Mouse (Mus musculus) lung, embryonic 16.5 days (tissue): ENCODE data around the gene Sorcs3. TPM values are rescaled to one million over a fixed set of nuclear protein-coding genes. Genes with fewer than 3 reads are reported as not detected.

Experiments used
- ATAC-seq: fragments of 200-750 bp; cut with Nextera tagmentation; 2 replicates; pipeline ENCODE4 v1.8.0; 2017; ENCODE audit warnings: low read depth, mild to moderate bottlenecking, moderate library complexity
- H3K27ac ChIP-seq: fragments of 300-500 bp; sonication (generic); 2 replicates; pipeline ENCODE4 v1.5.1; 2014; ENCODE audit warnings: mild to moderate bottlenecking, control low read depth, low read length
- H3K27me3 ChIP-seq: fragments of 300-500 bp; sonication (generic); 2 replicates; pipeline ENCODE4 v1.6.1; 2014; ENCODE audit warnings: low read depth, low read length, mixed read lengths; ENCODE audit not compliant: control insufficient read depth, insufficient read depth
- H3K36me3 ChIP-seq: fragments of 300-500 bp; sonication (generic); 2 replicates; pipeline ENCODE4 v1.6.1; 2014; ENCODE audit warnings: low read length; ENCODE audit not compliant: control insufficient read depth, insufficient read depth
- H3K4me1 ChIP-seq: fragments of 300-500 bp; sonication (generic); replicated peaks from 2 replicates; pipeline ENCODE4 v1.6.1; 2014; ENCODE audit warnings: low read length, mixed read lengths; ENCODE audit not compliant: control insufficient read depth, insufficient read depth
- H3K4me2 ChIP-seq: fragments of 300-500 bp; sonication (generic); 2 replicates; pipeline ENCODE4 v1.6.1; 2014; ENCODE audit warnings: low read depth, low read length, control low read depth
- H3K4me3 ChIP-seq: fragments of 300-500 bp; sonication (generic); 2 replicates; pipeline ENCODE4 v1.5.1; 2014; ENCODE audit warnings: mild to moderate bottlenecking, low read length, control low read depth
- H3K9ac ChIP-seq: fragments of 300-500 bp; sonication (generic); 2 replicates; pipeline ENCODE4 v1.6.1; 2014; ENCODE audit warnings: low read length, control low read depth
- H3K9me3 ChIP-seq: fragments of 300-500 bp; sonication (generic); 2 replicates; pipeline ENCODE4 v1.6.1; 2016; ENCODE audit warnings: low read length; ENCODE audit not compliant: control insufficient read depth
- WGBS: fragments of 180-500 bp; shearing (Covaris S2); extraction: QIAGEN DNeasy Blood & Tissue Kit; methylation state at CpG from one replicate; pipeline ENCODE4 v1.1.7; 2014; 5-methylcytosine and 5-hydroxymethylcytosine counted together
- polyA plus RNA-seq: library from polyadenylated mRNA; unstranded; fragments of >200 nt; fragmentation: Nextera tagmentation; extraction: Ambion mirVana; gene quantifications from 2 replicates; pipeline ENCODE4 v1.2.1, GENCODE M21; 2015

The Sorcs3 gene
- 0.16 and 0.20 TPM in 2 replicates for polyA plus RNA-seq

- Histone ChIP-seq H3K9ac (0 out of 2 replicates have a peak within 1 kb of the TSS, but pooled peaks have one; percentile 9), H3K9me3 (no peaks in the 10 kb centered on the region), H3K27me3 (peaks cover 53% of the 10 kb centered on the region), H3K36me3 (no peaks in the 10 kb centered on the region), H3K4me3 (peak within 1 kb of the TSS; percentile 48), H3K4me2 (peak within 1 kb of the TSS; percentile 91), H3K27ac (no peak within 1 kb of the TSS), H3K4me1 (peaks cover 8% of the 10 kb centered on the region)
- peak; percentile 59; the same call in 1 of the 2 replicates for ATAC-seq
- under 1% methylated on average over 67 of the region's 70 CpGs for WGBS
These were observed at the start of gene Sorcs3 for GRCm38 (mm10) chr19:48205929-48206814. Gene Sorcs3 (plus strand): TSS chr19:48206025.

GRCm38 (mm10) chr19:48165341-48165740 lies 40.5 kb upstream of the Sorcs3 start:
- no peaks in the 10 kb centered on the region for H3K27me3 ChIP-seq
- H3K36me3 ChIP-seq: no peaks in the 10 kb centered on the region
- WGBS: 73% methylated on average over 3 of the region's 3 CpGs
- no peak overlapping the region for H3K27ac ChIP-seq
- ATAC-seq: no peak
- H3K4me2 ChIP-seq: no peak overlapping the region
- no peak overlapping the region for H3K9ac ChIP-seq
- H3K9me3 ChIP-seq: no peaks in the 10 kb centered on the region; the same call in 1 of the 2 replicates
- no peak overlapping the region for H3K4me3 ChIP-seq
- no peaks in the 10 kb centered on the region for H3K4me1 ChIP-seq

- no peaks in the 10 kb centered on the region for H3K4me1 ChIP-seq
- no peaks in the 10 kb centered on the region; the same call in 1 of the 2 replicates for H3K9me3 ChIP-seq
- no peak overlapping the region for H3K9ac ChIP-seq
- WGBS: 39% methylated on average over 1 of the region's 1 CpGs
- no peak for ATAC-seq
- H3K4me2 ChIP-seq: no peak overlapping the region
- H3K27me3 ChIP-seq: no peaks in the 10 kb centered on the region
- no peak overlapping the region for H3K27ac ChIP-seq
- no peaks in the 10 kb centered on the region for H3K36me3 ChIP-seq
- no peak overlapping the region for H3K4me3 ChIP-seq
These were observed 38.7 kb upstream of the Sorcs3 start for GRCm38 (mm10) chr19:48167110-48167509.

GRCm38 (mm10) chr19:48168284-48168683 lies 37.5 kb upstream of the Sorcs3 start:
- Histone ChIP-seq H3K9ac (no peak overlapping the region), H3K9me3 (no peaks in the 10 kb centered on the region; the same call in 1 of the 2 replicates), H3K27ac (no peak overlapping the region), H3K4me2 (no peak overlapping the region), H3K4me3 (no peak overlapping the region), H3K36me3 (no peaks in the 10 kb centered on the region), H3K27me3 (no peaks in the 10 kb centered on the region), H3K4me1 (no peaks in the 10 kb centered on the region)
- WGBS: 43% methylated on average over 5 of the region's 5 CpGs
- no peak for ATAC-seq

GRCm38 (mm10) chr19:48174717-48175116 lies 31.1 kb upstream of the Sorcs3 start:
- no peaks in the 10 kb centered on the region for H3K36me3 ChIP-seq
- WGBS: 68% methylated on average over 4 of the region's 4 CpGs
- no peaks in the 10 kb centered on the region for H3K27me3 ChIP-seq
- no peaks in the 10 kb centered on the region for H3K4me1 ChIP-seq
- no peak for ATAC-seq
- H3K9me3 ChIP-seq: no peaks in the 10 kb centered on the region
- H3K27ac ChIP-seq: no peak overlapping the region
- H3K4me3 ChIP-seq: no peak overlapping the region
- no peak overlapping the region for H3K9ac ChIP-seq
- no peak overlapping the region for H3K4me2 ChIP-seq

GRCm38 (mm10) chr19:48203928-48204470 lies 1.8 kb upstream of the Sorcs3 start:
- 3% methylated on average over 22 of the region's 22 CpGs for WGBS
- Histone ChIP-seq H3K36me3 (no peaks in the 10 kb centered on the region), H3K9me3 (no peaks in the 10 kb centered on the region), H3K27me3 (peaks cover 49% of the 10 kb centered on the region), H3K9ac (no peak overlapping the region), H3K4me2 (0 out of 2 replicates have a peak overlapping the region, but pooled peaks have one; percentile 31), H3K4me3 (no peak overlapping the region; the same call in 1 of the 2 replicates), H3K27ac (no peak overlapping the region), H3K4me1 (peaks cover 8% of the 10 kb centered on the region)
- peak; percentile 41; the same call in 1 of the 2 replicates for ATAC-seq

- ATAC-seq: no peak
- under 1% methylated on average over 8 of the region's 8 CpGs for WGBS
- H3K36me3 ChIP-seq: no peaks in the 10 kb centered on the region
- H3K9ac ChIP-seq: no peak overlapping the region
- no peak overlapping the region for H3K27ac ChIP-seq
- no peaks in the 10 kb centered on the region for H3K9me3 ChIP-seq
- H3K4me1 ChIP-seq: peaks cover 8% of the 10 kb centered on the region
- peak overlapping the region; percentile 91 for H3K4me2 ChIP-seq
- peak overlapping the region; percentile 48; the same call in 1 of the 2 replicates for H3K4me3 ChIP-seq
- peaks cover 49% of the 10 kb centered on the region for H3K27me3 ChIP-seq
These were observed 1.3 kb upstream of the Sorcs3 start for GRCm38 (mm10) chr19:48204476-48204875.

GRCm38 (mm10) chr19:48204892-48205761 lies 698 bp upstream of the Sorcs3 start:
- Histone ChIP-seq H3K4me2 (peak overlapping the region; percentile 91), H3K36me3 (no peaks in the 10 kb centered on the region), H3K4me1 (peaks cover 8% of the 10 kb centered on the region), H3K27me3 (peaks cover 53% of the 10 kb centered on the region), H3K4me3 (peak overlapping the region; percentile 48), H3K9ac (no peak overlapping the region), H3K9me3 (no peaks in the 10 kb centered on the region), H3K27ac (no peak overlapping the region)
- WGBS: under 1% methylated on average over 48 of the region's 62 CpGs
- peak; percentile 36 for ATAC-seq
